Mouse (Mus musculus): ENCODE measurements around the gene Cmbl. TPM values are rescaled to one million over a fixed set of nuclear protein-coding genes. Genes with fewer than 3 reads are reported as not detected.

Gene Cmbl
- polyA plus RNA-seq, 1 experiment from 2014 or later: 16.4 TPM

DNA sequence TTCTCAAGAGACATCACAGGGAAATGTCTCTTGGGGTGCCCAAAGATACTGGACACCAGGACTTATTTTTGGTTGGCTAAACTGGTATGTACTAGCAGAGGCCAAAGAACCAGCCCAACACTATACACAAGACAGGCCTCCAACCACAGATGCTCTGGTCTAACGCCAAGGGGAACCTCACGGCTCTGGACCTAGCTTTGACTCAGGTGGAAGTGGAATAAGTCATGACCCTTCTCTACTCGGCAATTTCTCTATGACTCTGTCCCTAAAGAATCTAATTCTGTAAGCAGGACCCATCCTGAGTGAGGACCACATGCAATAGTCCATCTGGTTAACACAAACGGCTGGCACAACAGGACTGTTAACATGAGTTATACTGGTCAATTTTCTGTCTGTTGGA, 34.6 kb downstream of the Cmbl start:
- no peak for ATAC-seq (ENCODE audit: low read depth)
- Histone ChIP-seq H3K9ac (ENCODE audit: low read depth, low read length) (peak overlapping the region; percentile 9; the same call in 1 of the 2 replicates), H3K4me3 (ENCODE audit: low read depth, low read length) (peak overlapping the region; percentile 95)

DNA sequence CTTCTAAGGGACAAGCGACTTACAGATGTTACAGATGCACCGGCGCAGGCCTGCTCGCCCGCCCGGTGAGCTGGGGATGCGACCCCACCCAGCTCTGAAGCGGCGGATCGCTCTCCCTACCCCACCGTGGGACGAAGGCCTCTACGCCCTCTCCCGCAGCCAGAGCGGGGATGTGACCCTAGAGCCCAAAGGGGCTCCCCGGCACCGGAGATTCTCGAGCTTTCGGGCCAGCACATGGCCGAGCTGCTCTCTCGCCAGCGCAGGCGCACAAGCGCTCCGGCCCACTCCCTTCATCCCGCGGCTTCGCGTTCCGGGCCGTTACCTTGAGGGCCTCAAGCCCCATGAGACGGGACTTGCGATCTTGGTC, 36.1 kb downstream of the Cmbl start:
- Histone ChIP-seq H3K27ac (ENCODE audit: low read length) (peak overlapping the region; percentile 77), H3K4me1 (ENCODE audit: control insufficient read depth, low read depth, low read length) (peaks cover 24% of the 10 kb centered on the region), H3K4me2 (ENCODE audit: low read depth, low read length) (peak overlapping the region; percentile 66), H3K4me3 (ENCODE audit: low read depth, low read length) (peak overlapping the region; percentile 95), H3K9ac (ENCODE audit: low read depth, low read length) (peak overlapping the region; percentile 85), H3K9me3 (replicated peaks; ENCODE audit: control insufficient read depth, low read length) (no peaks in the 10 kb centered on the region), H3K27me3 (ENCODE audit: control insufficient read depth, insufficient read depth, low read depth, low read length) (no peaks in the 10 kb centered on the region), H3K36me3 (ENCODE audit: control insufficient read depth, insufficient read depth) (peaks cover 7% of the 10 kb centered on the region)
- WGBS (ENCODE audit: insufficient replicate concordance): under 1% methylated on average over 33 of the region's 33 CpGs
- peak; percentile 68 for ATAC-seq (ENCODE audit: low read depth)

More for the DNA sequence above, 34.6 kb downstream of the Cmbl start:
- no peaks in the 10 kb centered on the region for H3K9me3 ChIP-seq (replicated peaks; ENCODE audit: control insufficient read depth, low read length)
- H3K27ac ChIP-seq (ENCODE audit: low read length): no peak overlapping the region
- H3K4me1 ChIP-seq (ENCODE audit: control insufficient read depth, low read depth, low read length): peaks cover 24% of the 10 kb centered on the region
- WGBS (ENCODE audit: insufficient replicate concordance): 41% methylated on average over 4 of the region's 4 CpGs
- H3K36me3 ChIP-seq (ENCODE audit: control insufficient read depth, insufficient read depth): peaks cover 20% of the 10 kb centered on the region
- H3K27me3 ChIP-seq (ENCODE audit: control insufficient read depth, insufficient read depth, low read depth, low read length): no peaks in the 10 kb centered on the region
- peak overlapping the region; percentile 66 for H3K4me2 ChIP-seq (ENCODE audit: low read depth, low read length)

DNA sequence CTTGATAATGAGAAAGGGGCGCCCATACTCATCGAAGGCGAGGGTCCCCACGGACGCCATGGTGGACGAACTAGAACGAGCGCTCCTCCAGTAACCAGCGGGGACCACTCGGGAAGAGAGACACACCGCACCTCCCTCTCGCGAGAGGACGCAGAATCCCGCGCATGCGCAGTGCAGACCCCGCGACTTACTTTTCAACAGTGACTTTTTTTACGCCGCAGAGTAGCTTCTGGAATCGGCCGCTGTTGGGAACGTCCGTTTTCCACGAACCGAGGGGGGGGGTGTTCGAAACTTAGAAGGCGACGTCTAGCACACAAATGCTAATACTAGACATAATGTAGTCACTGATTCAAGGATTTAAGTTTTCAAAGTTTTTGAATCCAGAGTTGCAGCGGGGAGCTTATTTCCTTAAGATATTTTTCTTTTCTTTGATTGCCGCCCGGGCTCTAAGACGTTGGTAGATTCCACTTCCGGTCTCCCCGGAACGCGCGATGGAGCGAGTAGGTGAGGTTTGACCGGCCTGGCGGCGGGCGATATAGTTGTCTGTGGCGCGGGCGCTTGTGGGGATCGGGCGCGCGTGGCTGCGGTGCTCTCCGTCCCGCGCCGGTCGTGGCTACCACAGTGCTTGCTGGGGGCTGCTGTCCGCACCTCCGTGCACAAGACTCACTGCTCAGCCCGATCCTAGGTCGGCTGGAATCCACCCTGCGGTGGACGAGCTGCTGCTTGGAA, 36.6 kb downstream of the Cmbl start, which contains the start of the genes Cct5 and Fam173b:
Gene Cct5, minus strand, starts transcription at position 159 of the 729 bp plus-strand sequence.
Gene Fam173b, plus strand, starts transcription at position 207 of the 729 bp plus-strand sequence.
- no peaks in the 10 kb centered on the region for H3K27me3 ChIP-seq (ENCODE audit: control insufficient read depth, insufficient read depth, low read depth, low read length)
- H3K9ac ChIP-seq (ENCODE audit: low read depth, low read length): peak within 1 kb of the TSS; percentile 85
- no peaks in the 10 kb centered on the region for H3K9me3 ChIP-seq (replicated peaks; ENCODE audit: control insufficient read depth, low read length)
- peak within 1 kb of the TSS; percentile 95 for H3K4me3 ChIP-seq (ENCODE audit: low read depth, low read length)
- peaks cover 24% of the 10 kb centered on the region for H3K4me1 ChIP-seq (ENCODE audit: control insufficient read depth, low read depth, low read length)
- WGBS (ENCODE audit: insufficient replicate concordance): under 1% methylated on average over 63 of the region's 63 CpGs
- peaks cover 4% of the 10 kb centered on the region for H3K36me3 ChIP-seq (ENCODE audit: control insufficient read depth, insufficient read depth)
- peak within 1 kb of the TSS; percentile 84 for H3K27ac ChIP-seq (ENCODE audit: low read length)
- H3K4me2 ChIP-seq (ENCODE audit: low read depth, low read length): peak within 1 kb of the TSS; percentile 66
- peak; percentile 86 for ATAC-seq (ENCODE audit: low read depth)

DNA sequence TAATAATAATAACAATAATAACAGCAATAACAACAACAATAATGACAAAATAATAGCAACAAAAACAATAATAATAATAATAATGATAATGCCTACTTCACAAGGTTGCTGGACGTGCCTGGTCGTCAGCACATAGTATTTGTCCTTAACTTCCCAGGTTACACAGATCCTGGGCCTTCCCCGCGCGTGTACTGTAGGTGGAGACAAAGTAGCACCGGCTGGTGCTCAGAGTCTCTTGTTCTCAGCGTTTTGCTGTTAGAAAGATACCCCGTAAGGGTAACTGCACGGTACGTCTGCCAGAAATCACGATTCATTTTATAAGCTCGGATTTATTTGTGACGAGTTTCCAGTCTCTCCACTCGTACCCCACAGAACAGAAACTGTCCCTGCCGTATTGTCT, 37.2 kb downstream of the Cmbl start:
- H3K9ac ChIP-seq (ENCODE audit: low read depth, low read length): peak overlapping the region; percentile 85
- H3K27ac ChIP-seq (ENCODE audit: low read length): peak overlapping the region; percentile 84
- ATAC-seq (ENCODE audit: low read depth): peak; percentile 40
- peak overlapping the region; percentile 95 for H3K4me3 ChIP-seq (ENCODE audit: low read depth, low read length)
- no peaks in the 10 kb centered on the region; the same call in 1 of the 2 replicates for H3K36me3 ChIP-seq (ENCODE audit: control insufficient read depth, insufficient read depth)
- H3K27me3 ChIP-seq (ENCODE audit: control insufficient read depth, insufficient read depth, low read depth, low read length): no peaks in the 10 kb centered on the region
- WGBS (ENCODE audit: insufficient replicate concordance): 2% methylated on average over 15 of the region's 15 CpGs
- H3K9me3 ChIP-seq (replicated peaks; ENCODE audit: control insufficient read depth, low read length): no peaks in the 10 kb centered on the region
- peaks cover 24% of the 10 kb centered on the region for H3K4me1 ChIP-seq (ENCODE audit: control insufficient read depth, low read depth, low read length)
- H3K4me2 ChIP-seq (ENCODE audit: low read depth, low read length): peak overlapping the region; percentile 66

DNA sequence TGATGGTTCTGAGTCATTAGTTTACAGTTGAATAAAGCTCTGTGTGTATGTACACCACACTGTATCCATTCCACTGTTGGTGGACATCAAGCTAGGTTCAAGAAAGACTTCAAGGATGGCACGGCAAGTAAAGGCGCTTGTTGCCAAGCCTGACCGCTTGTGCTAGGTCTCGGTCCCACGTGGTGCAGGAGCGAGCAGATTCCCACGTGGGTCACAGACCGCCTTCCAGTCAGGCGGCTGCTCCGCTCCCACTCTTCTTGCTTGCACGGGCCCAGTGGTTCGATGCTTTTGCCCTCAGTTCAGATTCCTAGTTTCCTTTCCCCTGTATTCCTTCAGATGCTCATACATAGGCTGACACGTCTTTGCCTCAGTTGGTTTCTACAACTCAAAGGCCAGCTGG, 37.9 kb downstream of the Cmbl start:
- peak overlapping the region; percentile 95 for H3K4me3 ChIP-seq (ENCODE audit: low read depth, low read length)

DNA sequence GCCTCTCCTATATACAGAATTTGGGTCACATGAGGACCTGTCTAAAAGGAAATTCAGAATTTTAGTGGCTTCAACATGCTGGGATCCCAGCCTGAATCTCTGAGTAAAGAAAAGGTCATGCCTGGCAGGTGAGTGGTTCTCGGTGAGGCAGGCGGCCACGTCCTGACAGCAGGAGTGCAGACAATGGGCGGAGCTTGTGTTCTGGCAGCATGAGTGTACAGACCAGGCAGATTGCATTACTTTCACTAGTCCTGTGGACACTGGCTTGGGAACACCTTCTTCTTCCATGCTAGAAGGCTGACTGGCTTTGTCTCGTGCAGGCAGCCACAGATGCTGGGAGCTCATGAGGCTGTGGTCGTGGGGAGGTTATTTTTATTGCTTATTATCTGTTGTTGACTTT, 41.6 kb downstream of the Cmbl start:
- no peak overlapping the region for H3K4me3 ChIP-seq (ENCODE audit: low read depth, low read length)
- no peak overlapping the region for H3K9ac ChIP-seq (ENCODE audit: low read depth, low read length)
- H3K9me3 ChIP-seq (replicated peaks; ENCODE audit: control insufficient read depth, low read length): no peaks in the 10 kb centered on the region
- peak; percentile 33; the same call in 1 of the 2 replicates for ATAC-seq (ENCODE audit: low read depth)
- 50% methylated on average over 6 of the region's 6 CpGs for WGBS (ENCODE audit: insufficient replicate concordance)
- H3K4me2 ChIP-seq (ENCODE audit: low read depth, low read length): no peak overlapping the region; the same call in 1 of the 2 replicates
- H3K27me3 ChIP-seq (ENCODE audit: control insufficient read depth, insufficient read depth, low read depth, low read length): no peaks in the 10 kb centered on the region
- H3K27ac ChIP-seq (ENCODE audit: low read length): peak overlapping the region; percentile 70
- peaks cover 8% of the 10 kb centered on the region for H3K4me1 ChIP-seq (ENCODE audit: control insufficient read depth, low read depth, low read length)
- no peaks in the 10 kb centered on the region for H3K36me3 ChIP-seq (ENCODE audit: control insufficient read depth, insufficient read depth)

More for the DNA sequence above, 37.9 kb downstream of the Cmbl start:
- H3K9ac ChIP-seq (ENCODE audit: low read depth, low read length): peak overlapping the region; percentile 85; the same call in 1 of the 2 replicates
- no peaks in the 10 kb centered on the region for H3K36me3 ChIP-seq (ENCODE audit: control insufficient read depth, insufficient read depth)
- no peaks in the 10 kb centered on the region for H3K9me3 ChIP-seq (replicated peaks; ENCODE audit: control insufficient read depth, low read length)
- peak overlapping the region; percentile 66 for H3K4me2 ChIP-seq (ENCODE audit: low read depth, low read length)
- no peak overlapping the region for H3K27ac ChIP-seq (ENCODE audit: low read length)
- ATAC-seq (ENCODE audit: low read depth): no peak
- H3K4me1 ChIP-seq (ENCODE audit: control insufficient read depth, low read depth, low read length): peaks cover 24% of the 10 kb centered on the region
- H3K27me3 ChIP-seq (ENCODE audit: control insufficient read depth, insufficient read depth, low read depth, low read length): no peaks in the 10 kb centered on the region
- WGBS (ENCODE audit: insufficient replicate concordance): 83% methylated on average over 13 of the region's 13 CpGs

DNA sequence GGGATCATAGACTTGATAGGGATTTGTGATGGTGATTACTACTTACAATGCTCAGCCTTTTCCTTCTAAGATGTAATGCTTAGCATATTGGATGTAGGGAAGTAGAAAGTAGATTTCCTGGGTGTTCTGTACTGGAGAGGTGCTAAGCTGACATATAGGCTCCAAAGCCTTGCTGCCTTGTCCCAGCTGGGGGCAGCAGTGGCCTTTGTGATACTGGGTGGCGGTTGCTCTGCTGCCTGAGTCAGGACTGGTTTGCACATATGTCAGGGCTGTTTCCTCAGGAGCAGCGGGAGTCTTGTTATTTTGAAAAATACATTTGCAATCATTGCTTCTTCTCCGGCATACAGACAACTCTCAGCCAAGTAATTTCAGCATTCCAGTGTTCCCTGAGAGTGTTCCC, 45.8 kb downstream of the Cmbl start:
- H3K4me1 ChIP-seq (ENCODE audit: control insufficient read depth, low read depth, low read length): no peaks in the 10 kb centered on the region; the same call in 1 of the 2 replicates
- H3K27me3 ChIP-seq (ENCODE audit: control insufficient read depth, insufficient read depth, low read depth, low read length): no peaks in the 10 kb centered on the region
- H3K4me2 ChIP-seq (ENCODE audit: low read depth, low read length): no peak overlapping the region
- H3K27ac ChIP-seq (ENCODE audit: low read length): no peak overlapping the region
- no peaks in the 10 kb centered on the region for H3K36me3 ChIP-seq (ENCODE audit: control insufficient read depth, insufficient read depth)
- H3K9me3 ChIP-seq (replicated peaks; ENCODE audit: control insufficient read depth, low read length): no peaks in the 10 kb centered on the region
- WGBS (ENCODE audit: insufficient replicate concordance): 79% methylated on average over 3 of the region's 3 CpGs
- H3K9ac ChIP-seq (ENCODE audit: low read depth, low read length): no peak overlapping the region
- no peak for ATAC-seq (ENCODE audit: low read depth)
- H3K4me3 ChIP-seq (ENCODE audit: low read depth, low read length): no peak overlapping the region

DNA sequence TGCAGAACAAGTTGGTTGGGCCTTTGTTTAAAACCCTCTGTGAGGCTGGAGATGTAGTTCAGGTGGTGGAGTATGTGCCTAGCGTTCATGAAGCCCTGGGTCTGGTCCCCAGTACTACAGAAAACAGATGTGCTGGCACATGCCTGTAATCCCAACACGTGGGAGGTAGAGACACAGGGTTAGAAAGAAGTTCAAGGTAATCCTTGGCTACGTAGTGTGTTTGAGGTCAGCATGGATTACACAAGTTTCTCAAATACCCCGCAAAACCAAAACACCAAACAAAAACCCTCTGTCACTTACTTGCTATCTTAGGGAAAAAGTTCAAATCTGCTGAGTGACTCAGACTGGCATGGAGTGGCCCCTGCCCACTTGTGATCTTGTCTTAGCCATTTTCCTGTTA, 46.8 kb downstream of the Cmbl start:
- no peak overlapping the region for H3K9ac ChIP-seq (ENCODE audit: low read depth, low read length)
- no peak overlapping the region for H3K4me3 ChIP-seq (ENCODE audit: low read depth, low read length)
- no peak overlapping the region for H3K27ac ChIP-seq (ENCODE audit: low read length)
- WGBS (ENCODE audit: insufficient replicate concordance): 77% methylated on average over 4 of the region's 4 CpGs
- peaks cover 1% of the 10 kb centered on the region; the same call in 1 of the 2 replicates for H3K36me3 ChIP-seq (ENCODE audit: control insufficient read depth, insufficient read depth)
- no peak overlapping the region for H3K4me2 ChIP-seq (ENCODE audit: low read depth, low read length)
- no peak for ATAC-seq (ENCODE audit: low read depth)
- H3K27me3 ChIP-seq (ENCODE audit: control insufficient read depth, insufficient read depth, low read depth, low read length): no peaks in the 10 kb centered on the region
- no peaks in the 10 kb centered on the region; the same call in 1 of the 2 replicates for H3K4me1 ChIP-seq (ENCODE audit: control insufficient read depth, low read depth, low read length)
- H3K9me3 ChIP-seq (replicated peaks; ENCODE audit: control insufficient read depth, low read length): no peaks in the 10 kb centered on the region

DNA sequence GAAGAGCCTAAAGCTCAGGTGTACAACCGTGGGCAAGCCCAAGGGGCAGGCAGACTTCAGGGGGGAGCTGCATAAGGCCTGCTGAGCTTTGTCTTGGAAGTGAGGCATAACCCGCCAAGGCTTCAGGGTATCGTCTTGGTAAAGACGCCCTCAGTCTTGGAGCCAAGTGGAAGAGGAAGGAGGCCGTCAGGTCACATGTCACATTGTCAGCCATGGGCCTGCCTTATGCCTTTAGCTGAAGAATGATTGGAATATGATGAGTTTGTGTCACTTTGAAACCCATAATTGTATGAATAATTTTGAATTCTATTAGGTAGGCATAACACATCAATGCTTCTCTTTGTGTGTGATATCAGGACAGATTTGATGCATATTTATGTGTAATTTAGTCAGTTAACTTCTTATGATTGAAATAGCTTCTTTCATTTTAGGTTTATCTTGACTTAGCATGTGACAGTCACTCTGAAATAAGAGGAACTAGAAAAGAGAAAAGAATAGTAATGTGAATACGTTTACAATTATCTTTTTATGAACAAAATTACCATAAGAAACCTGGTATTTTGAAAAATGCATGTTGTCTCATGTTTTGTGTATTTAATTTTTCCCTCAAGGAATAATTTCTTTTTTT, 48.8 kb downstream of the Cmbl start:
- no peak for ATAC-seq (ENCODE audit: low read depth)
- H3K27ac ChIP-seq (ENCODE audit: low read length): no peak overlapping the region
- no peaks in the 10 kb centered on the region for H3K4me1 ChIP-seq (ENCODE audit: control insufficient read depth, low read depth, low read length)
- 68% methylated on average over 6 of the region's 6 CpGs for WGBS (ENCODE audit: insufficient replicate concordance)
- no peaks in the 10 kb centered on the region for H3K27me3 ChIP-seq (ENCODE audit: control insufficient read depth, insufficient read depth, low read depth, low read length)
- peaks cover 4% of the 10 kb centered on the region; the same call in 1 of the 2 replicates for H3K36me3 ChIP-seq (ENCODE audit: control insufficient read depth, insufficient read depth)
- no peak overlapping the region for H3K4me3 ChIP-seq (ENCODE audit: low read depth, low read length)
- H3K9me3 ChIP-seq (replicated peaks; ENCODE audit: control insufficient read depth, low read length): no peaks in the 10 kb centered on the region
- H3K9ac ChIP-seq (ENCODE audit: low read depth, low read length): no peak overlapping the region
- no peak overlapping the region for H3K4me2 ChIP-seq (ENCODE audit: low read depth, low read length)
